Mouse (Mus musculus) limb, embryonic 10.5 days (tissue): ENCODE data around the gene Exoc4. TPM values are rescaled to one million over a fixed set of nuclear protein-coding genes. Genes with fewer than 3 reads are reported as not detected.

ENCODE experiments used
- polyA plus RNA-seq: library from polyadenylated mRNA; unstranded; fragments of >200 nt; fragmentation: Nextera tagmentation; extraction: Ambion mirVana; gene quantifications from 2 replicates; pipeline ENCODE4 v1.2.1, GENCODE M21; 2016

The Exoc4 gene
- polyA plus RNA-seq, 1 experiment from 2014 or later = 28.7 TPM

Other genes starting within 250 kb of the Exoc4 start
- 107 and 114 TPM in 2 replicates for gene Chchd3, start 188.8 kb upstream of the Exoc4 start, polyA plus RNA-seq